29 mouse cellular contexts compared by ENCODE assay signal in the genomic region with DNA sequence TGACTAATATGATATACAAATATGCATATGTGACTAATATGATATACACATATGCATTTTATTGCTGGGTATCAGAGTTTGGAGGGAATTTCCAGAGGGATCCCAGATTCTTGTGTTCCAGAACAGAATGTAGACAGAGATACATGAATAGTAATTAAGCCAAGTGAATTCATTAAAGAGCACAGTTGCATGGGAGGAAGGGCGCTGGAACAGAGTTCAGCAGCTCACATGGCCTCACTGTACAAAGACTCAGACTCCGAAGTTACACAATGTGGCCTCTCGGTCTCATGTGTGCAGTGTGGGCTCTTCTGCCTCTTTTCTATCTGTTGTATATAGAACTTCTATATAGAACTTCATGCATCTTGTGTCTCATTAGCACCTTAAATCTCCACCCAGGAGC.
A peak's percentile ranks its signal among the peaks of the same experiment; 100 is the strongest.
DNase-seq lines count a peak whose midpoint lies in the region; ATAC-seq and TF ChIP-seq lines count a peak whose summit lies in the region.
"Had no signal": no experiment of that assay in that cellular context is flagged by ENCODE, and none has a peak within 500 bp of the region (broad histone marks: within the 10 kb centered on the region; RNA-seq: fewer than 3 reads in every experiment).

No protein-coding gene starts in this region.

- 62% methylated on average over 3 of the region's 3 CpGs for WGBS in forebrain, embryonic 16.5 days
- WGBS in forebrain, embryonic 14.5 days: 77% methylated on average over 3 of the region's 3 CpGs
- 91% methylated on average over 3 of the region's 3 CpGs for WGBS in heart, adult 2 months
- WGBS in heart, embryonic 12.5 days: 83% methylated on average over 3 of the region's 3 CpGs

- no peaks in the 10 kb centered on the region for H3K27me3 ChIP-seq in forebrain, embryonic 16.5 days (replicated peaks; ENCODE audit: control insufficient read depth, insufficient read depth, low read length)
- no peaks in the 10 kb centered on the region for H3K27me3 ChIP-seq in forebrain, embryonic 14.5 days (replicated peaks; ENCODE audit: control insufficient read depth, insufficient read depth, low read length)
- no peaks in the 10 kb centered on the region for H3K27me3 ChIP-seq in heart, adult 2 months (ENCODE audit: control insufficient read depth, insufficient read depth, low read length)
- H3K27me3 ChIP-seq in heart, embryonic 12.5 days (replicated peaks): no peaks in the 10 kb centered on the region
- H3K27me3 ChIP-seq: embryonic facial prominence, embryonic 13.5 days; hindbrain, embryonic 13.5 days; Patski had no signal

- no peak overlapping the region for H3K4me2 ChIP-seq in forebrain, embryonic 16.5 days (ENCODE audit: low read length)
- H3K4me2 ChIP-seq in forebrain, embryonic 14.5 days (ENCODE audit: low read length): no peak overlapping the region
- H3K4me2 ChIP-seq in heart, embryonic 12.5 days: no peak overlapping the region
- H3K4me2 ChIP-seq: embryonic facial prominence, embryonic 13.5 days; hindbrain, embryonic 13.5 days had no signal

- H3K27ac ChIP-seq in forebrain, embryonic 16.5 days (ENCODE audit: low read length): no peak overlapping the region
- no peak overlapping the region for H3K27ac ChIP-seq in forebrain, embryonic 14.5 days (ENCODE audit: low read depth, low read length)
- no peak overlapping the region for H3K27ac ChIP-seq in heart, adult 2 months
- H3K27ac ChIP-seq in heart, embryonic 12.5 days (ENCODE audit: poor library complexity, severe bottlenecking): no peak overlapping the region
- H3K27ac ChIP-seq: embryonic facial prominence, embryonic 10.5 days; embryonic facial prominence, embryonic 13.5 days; gastrocnemius, adult 2 months; heart, embryonic 10.5 days; hindbrain, embryonic 13.5 days; hindbrain, postnatal 0 days had no signal

- no peaks in the 10 kb centered on the region for H3K4me1 ChIP-seq in forebrain, embryonic 16.5 days (replicated peaks; ENCODE audit: control insufficient read depth, insufficient read depth, low read length)
- no peaks in the 10 kb centered on the region for H3K4me1 ChIP-seq in forebrain, embryonic 14.5 days (ENCODE audit: control insufficient read depth, insufficient read depth, low read length)
- no peaks in the 10 kb centered on the region for H3K4me1 ChIP-seq in heart, adult 2 months (ENCODE audit: control insufficient read depth, insufficient read depth, low read length)
- no peaks in the 10 kb centered on the region for H3K4me1 ChIP-seq in heart, embryonic 12.5 days (replicated peaks)
- H3K4me1 ChIP-seq: embryonic facial prominence, embryonic 10.5 days; embryonic facial prominence, embryonic 13.5 days; heart, embryonic 10.5 days; hindbrain, embryonic 13.5 days had no signal

- no peaks in the 10 kb centered on the region for H3K79me2 ChIP-seq in heart, adult 2 months (replicated peaks; ENCODE audit: control insufficient read depth, insufficient read depth, low read length)

- TF ChIP-seq EP300 in heart, adult 2 months (IDR thresholded peaks at IDR 0.05; ENCODE audit: insufficient read depth, low read depth, low read length): no peak

- no peak for TF ChIP-seq POLR2A in heart, adult 2 months (IDR thresholded peaks at IDR 0.05; ENCODE audit: insufficient read depth, low read depth, low read length)

- peak; percentile 67 for ATAC-seq in forebrain, embryonic 16.5 days
- ATAC-seq in forebrain, embryonic 14.5 days: no peak
- no peak for ATAC-seq in heart, embryonic 12.5 days (ENCODE audit: insufficient number of reproducible peaks, low FRiP score)
- ATAC-seq: hindbrain, postnatal 0 days; inflammation-experienced regulatory T-cells, adult 6 months; intestine, embryonic 16.5 days; Patski had no signal

- no peaks in the 10 kb centered on the region for H3K36me3 ChIP-seq in forebrain, embryonic 16.5 days (ENCODE audit: control insufficient read depth, insufficient read depth)
- H3K36me3 ChIP-seq in forebrain, embryonic 14.5 days (ENCODE audit: control insufficient read depth, insufficient read depth, low read length): no peaks in the 10 kb centered on the region
- no peaks in the 10 kb centered on the region for H3K36me3 ChIP-seq in heart, adult 2 months (ENCODE audit: control insufficient read depth, insufficient read depth, low read length)
- no peaks in the 10 kb centered on the region for H3K36me3 ChIP-seq in heart, embryonic 12.5 days
- H3K36me3 ChIP-seq: embryonic facial prominence, embryonic 10.5 days; embryonic facial prominence, embryonic 13.5 days; G1E; heart, embryonic 10.5 days; hindbrain, embryonic 13.5 days had no signal

- H3K4me3 ChIP-seq in forebrain, embryonic 16.5 days (replicated peaks; ENCODE audit: low read length): no peak overlapping the region
- H3K4me3 ChIP-seq in forebrain, embryonic 14.5 days (ENCODE audit: low read depth, low read length): no peak overlapping the region
- no peak overlapping the region for H3K4me3 ChIP-seq in heart, adult 2 months
- H3K4me3 ChIP-seq in heart, embryonic 12.5 days: no peak overlapping the region
- H3K4me3 ChIP-seq: embryonic facial prominence, embryonic 10.5 days; embryonic facial prominence, embryonic 13.5 days; erythroblast, embryonic 14.5 days; gastrocnemius, adult 2 months; heart, embryonic 10.5 days; hindbrain, embryonic 13.5 days had no signal

- no peak for DNase-seq in forebrain, embryonic 14.5 days (ENCODE audit: low spot score)
- DNase-seq in heart, adult 11 months: peak; percentile 12
- no peak for DNase-seq in heart, adult 2 months
- DNase-seq in brain, adult 2 months (ENCODE audit: low read depth, low spot score): peak; percentile 48
- DNase-seq: adrenal gland, postnatal 10 days; adrenal gland, postnatal 36 days; B cell, adult 2 months; cerebellum, adult 11-12 months; cerebellum, adult 8-10 months; cerebellum, postnatal 10 days; cerebellum, postnatal 36 days; embryo, embryonic 11 days; gastrocnemius, adult 2 months; gastrocnemius, postnatal 14 days; heart, adult 18-20 months; kidney, adult 18-20 months; kidney, adult 9 months had no signal

- intact Hi-C loops in heart, adult 2 months (cut with DNase I): no loop called here

- no peak overlapping the region for H3K9ac ChIP-seq in forebrain, embryonic 16.5 days (replicated peaks; ENCODE audit: low read depth, low read length)
- H3K9ac ChIP-seq in forebrain, embryonic 14.5 days (ENCODE audit: low read length): no peak overlapping the region
- H3K9ac ChIP-seq in heart, adult 2 months (ENCODE audit: low read depth, low read length): no peak overlapping the region
- no peak overlapping the region for H3K9ac ChIP-seq in heart, embryonic 12.5 days
- H3K9ac ChIP-seq: embryonic facial prominence, embryonic 13.5 days; hindbrain, embryonic 13.5 days had no signal

- H3K9me3 ChIP-seq in forebrain, embryonic 16.5 days (ENCODE audit: control insufficient read depth, low read length): no peaks in the 10 kb centered on the region
- no peaks in the 10 kb centered on the region for H3K9me3 ChIP-seq in forebrain, embryonic 14.5 days (replicated peaks; ENCODE audit: control insufficient read depth, low read length)
- peaks cover 5% of the 10 kb centered on the region; the same call in 1 of the 2 replicates for H3K9me3 ChIP-seq in heart, embryonic 12.5 days (replicated peaks)
- H3K9me3 ChIP-seq: embryonic facial prominence, embryonic 10.5 days; embryonic facial prominence, embryonic 13.5 days; G1E; heart, embryonic 10.5 days; hindbrain, embryonic 13.5 days had no signal

- no peak for TF ChIP-seq CTCF in heart, adult 2 months (IDR thresholded peaks at IDR 0.05)

Comparison
In these comparisons a context has a peak if more than half of its experiments do, and no peak if none do; other contexts are left out.
1. DNase-seq: peak in heart, adult 11 months (single experiment) and brain, adult 2 months (single experiment); none in forebrain, embryonic 14.5 days (single experiment) and heart, adult 2 months (0 of 2).